Mouse (Mus musculus) embryonic facial prominence, embryonic 11.5 days (tissue): ENCODE results near the gene Olfr814. TPM values are rescaled to one million over a fixed set of nuclear protein-coding genes. Genes with fewer than 3 reads are reported as not detected.
"Not testable (repeated sequence)": the region's sequence is repeated elsewhere in the genome, so short reads cannot be mapped to it uniquely, and the experiment has no call there.

Source experiments
- ATAC-seq: fragments of 200-750 bp; cut with Nextera tagmentation; replicated peaks from 2 replicates; pipeline ENCODE4 v1.8.0; 2017; ENCODE audit warnings: low read depth; ENCODE audit not compliant: insufficient number of reproducible peaks, low FRiP score, low TSS enrichment
- DNase-seq: peaks from one replicate; pipeline ENCODE4 v3.0.0-alpha.2; 2015; ENCODE audit warnings: low spot score
- H3K27ac ChIP-seq: fragments of 300-500 bp; sonication (generic); replicated peaks from 2 replicates; pipeline ENCODE4 v1.5.1; 2014; ENCODE audit warnings: mild to moderate bottlenecking, low read depth, low read length, control low read depth
- H3K27me3 ChIP-seq: fragments of 300-500 bp; sonication (generic); 2 replicates; pipeline ENCODE4 v1.6.1; 2014; ENCODE audit warnings: mild to moderate bottlenecking, low read length, moderate library complexity, mixed read lengths; ENCODE audit not compliant: control insufficient read depth, insufficient read depth
- H3K36me3 ChIP-seq: fragments of 300-500 bp; sonication (generic); replicated peaks from 2 replicates; pipeline ENCODE4 v1.6.1; 2014; ENCODE audit warnings: low read depth, mild to moderate bottlenecking, low read length, moderate library complexity, mixed read lengths; ENCODE audit not compliant: control insufficient read depth, insufficient read depth
- H3K4me1 ChIP-seq: fragments of 300-500 bp; sonication (generic); 2 replicates; pipeline ENCODE4 v1.6.1; 2014; ENCODE audit warnings: low read length, mixed read lengths; ENCODE audit not compliant: control insufficient read depth, insufficient read depth
- H3K4me2 ChIP-seq: fragments of 300-500 bp; sonication (generic); 2 replicates; pipeline ENCODE4 v1.6.1; 2014; ENCODE audit warnings: low read depth, mild to moderate bottlenecking, control low read depth, low read length, moderate library complexity
- H3K4me3 ChIP-seq: fragments of 300-500 bp; sonication (generic); 2 replicates; pipeline ENCODE4 v1.5.1; 2014; ENCODE audit warnings: low read depth, low read length, control low read depth
- H3K9ac ChIP-seq: fragments of 300-500 bp; sonication (generic); replicated peaks from 2 replicates; pipeline ENCODE4 v1.6.1; 2014; ENCODE audit warnings: mild to moderate bottlenecking, control low read depth, low read length
- H3K9me3 ChIP-seq: fragments of 300-500 bp; sonication (generic); replicated peaks from 2 replicates; pipeline ENCODE4 v1.6.1; 2016; ENCODE audit warnings: mild to moderate bottlenecking, low read length, inconsistent platforms, mixed read lengths; ENCODE audit not compliant: control insufficient read depth
- WGBS: fragments of 180-500 bp; shearing (Covaris S2); extraction: QIAGEN DNeasy Blood & Tissue Kit; methylation state at CpG from one replicate; pipeline ENCODE4 v1.1.7; 2014; 5-methylcytosine and 5-hydroxymethylcytosine counted together
- polyA plus RNA-seq: library from polyadenylated mRNA; unstranded; fragments of >200 nt; fragmentation: Nextera tagmentation; extraction: Ambion mirVana; gene quantifications from 2 replicates; pipeline ENCODE4 v1.2.1, GENCODE M21; 2014

The Olfr814 gene
- not detected in 2 replicates for polyA plus RNA-seq

DNA sequence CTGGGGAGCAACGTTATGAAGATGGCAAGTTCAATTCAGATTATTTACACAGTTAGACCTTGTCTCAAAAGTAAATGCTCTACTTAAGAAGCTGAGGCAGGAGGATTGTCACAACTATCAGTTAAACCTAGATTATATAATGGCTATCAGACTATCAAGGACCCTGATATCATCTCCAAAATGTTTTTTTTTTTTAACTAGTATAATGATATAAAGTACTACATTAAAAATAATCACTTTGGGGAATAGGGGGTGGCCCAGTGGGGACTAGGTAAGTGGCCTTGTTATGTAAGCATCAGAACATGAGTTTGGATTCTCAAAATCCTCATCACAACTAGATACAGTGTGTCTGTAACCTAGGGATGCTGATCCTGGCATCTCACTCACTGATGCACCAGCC is at the start of gene Olfr814:
Gene Olfr814 (minus strand): TSS at position 101 of the 400 bp plus-strand sequence.
- not testable (repeated sequence) for ATAC-seq, DNase-seq, H3K4me1 ChIP-seq, H3K27ac ChIP-seq, H3K4me2 ChIP-seq, H3K9ac ChIP-seq, H3K27me3 ChIP-seq, H3K9me3 ChIP-seq, H3K36me3 ChIP-seq, H3K4me3 ChIP-seq
- WGBS, result no CpG with 5 or more reads among the region's 1 CpGs

DNA sequence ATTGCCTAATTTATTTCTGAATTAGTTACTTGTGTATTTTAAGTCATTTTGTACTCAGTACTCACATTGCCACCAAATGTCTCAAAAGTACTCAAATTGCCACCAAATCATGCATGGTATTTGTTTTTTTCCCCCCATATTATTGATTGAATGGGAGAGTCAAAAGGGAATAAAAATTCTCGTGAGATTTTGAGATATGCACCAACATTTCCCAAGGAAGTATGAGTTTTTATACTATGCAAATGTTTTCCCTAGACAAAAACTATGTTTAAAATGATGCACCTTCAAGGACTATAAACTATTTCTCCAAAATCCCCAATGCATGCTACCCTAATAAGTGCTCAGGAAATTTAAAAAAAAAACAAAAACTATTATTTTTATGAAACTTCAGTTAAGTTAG is 35.8 kb upstream of the Olfr814 start, which contains the start of gene Olfr816:
Gene Olfr816 (minus strand): TSS at position 101 of the 400 bp plus-strand sequence.
- Histone ChIP-seq H3K4me2 (no peak within 1 kb of the TSS), H3K4me3 (no peak within 1 kb of the TSS), H3K27ac (no peak within 1 kb of the TSS), H3K27me3 (no peaks in the 10 kb centered on the region), H3K4me1 (no peaks in the 10 kb centered on the region), H3K9ac (no peak within 1 kb of the TSS), H3K36me3 (no peaks in the 10 kb centered on the region), H3K9me3 (no peaks in the 10 kb centered on the region)
- DNase-seq, result no peak
- ATAC-seq, result no peak
- 65% methylated on average over 1 of the region's 1 CpGs for WGBS

DNA sequence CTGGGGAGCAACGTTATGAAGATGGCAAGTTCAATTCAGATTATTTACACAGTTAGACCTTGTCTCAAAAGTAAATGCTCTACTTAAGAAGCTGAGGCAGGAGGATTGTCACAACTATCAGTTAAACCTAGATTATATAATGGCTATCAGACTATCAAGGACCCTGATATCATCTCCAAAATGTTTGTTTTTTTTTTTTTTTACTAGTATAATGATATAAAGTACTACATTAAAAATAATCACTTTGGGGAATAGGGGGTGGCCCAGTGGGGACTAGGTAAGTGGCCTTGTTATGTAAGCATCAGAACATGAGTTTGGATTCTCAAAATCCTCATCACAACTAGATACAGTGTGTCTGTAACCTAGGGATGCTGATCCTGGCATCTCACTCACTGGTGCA is 26.1 kb upstream of the Olfr814 start, which contains the start of gene Olfr815:
Gene Olfr815 (minus strand): TSS at position 101 of the 400 bp plus-strand sequence.
- H3K27ac ChIP-seq, H3K4me1 ChIP-seq, H3K9ac ChIP-seq, H3K36me3 ChIP-seq, H3K4me2 ChIP-seq, H3K27me3 ChIP-seq, H3K4me3 ChIP-seq, DNase-seq, ATAC-seq, H3K9me3 ChIP-seq: not testable (repeated sequence)
- WGBS, result 60% methylated on average over 1 of the region's 1 CpGs

DNA sequence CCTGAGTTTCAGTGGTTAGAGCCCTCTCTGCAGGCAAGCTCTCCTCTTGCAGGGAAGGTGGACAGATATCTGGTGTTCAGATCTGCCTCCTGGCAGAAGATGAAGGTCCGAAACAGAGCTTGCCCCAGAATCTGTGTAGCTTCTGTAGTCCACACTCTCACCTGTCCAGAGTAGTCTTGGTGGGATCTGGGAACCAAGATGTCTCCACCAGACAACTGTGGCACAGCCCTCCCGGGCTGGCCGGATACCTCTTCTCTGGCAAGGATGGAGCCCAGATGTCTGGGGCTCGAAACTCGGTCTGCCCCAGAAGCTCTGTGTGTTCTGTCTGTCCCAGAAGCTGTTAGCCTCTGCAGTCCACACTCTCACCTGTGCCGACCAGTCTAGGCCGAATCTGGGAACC is 6.3 kb upstream of the Olfr814 start:
- no peak overlapping the region for H3K27ac ChIP-seq
- no peaks in the 10 kb centered on the region for H3K9me3 ChIP-seq
- no peaks in the 10 kb centered on the region for H3K4me1 ChIP-seq
- 91% methylated on average over 7 of the region's 7 CpGs for WGBS
- H3K4me2 ChIP-seq, result no peak overlapping the region
- no peak overlapping the region for H3K4me3 ChIP-seq
- DNase-seq (no peak), ATAC-seq (no peak)
- no peaks in the 10 kb centered on the region for H3K36me3 ChIP-seq
- H3K27me3 ChIP-seq, result no peaks in the 10 kb centered on the region
- H3K9ac ChIP-seq, result no peak overlapping the region

DNA sequence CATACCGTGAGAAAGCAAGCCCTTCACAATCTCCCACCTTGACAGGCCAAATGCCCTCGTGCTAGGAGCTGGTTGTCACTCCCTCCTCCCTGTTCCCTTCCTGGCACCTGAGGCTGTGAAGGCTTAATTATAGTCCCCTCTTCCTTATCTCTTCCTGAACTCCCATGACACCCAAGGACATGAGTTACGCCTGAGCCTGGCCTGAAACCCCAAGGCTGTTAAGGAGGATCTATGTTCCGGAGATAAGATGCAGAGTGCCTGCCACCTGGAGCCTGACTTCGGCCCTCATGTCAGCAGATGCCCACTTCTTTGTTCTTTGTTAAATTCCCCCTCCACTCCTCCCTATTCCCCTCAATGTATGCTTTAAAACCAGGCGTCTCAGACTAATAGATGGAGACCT is 5.8 kb upstream of the Olfr814 start:
- not testable (repeated sequence) for H3K4me2 ChIP-seq, H3K9me3 ChIP-seq, H3K9ac ChIP-seq, H3K4me1 ChIP-seq, H3K27me3 ChIP-seq, DNase-seq, H3K27ac ChIP-seq, ATAC-seq, H3K4me3 ChIP-seq, H3K36me3 ChIP-seq
- 88% methylated on average over 6 of the region's 6 CpGs for WGBS

DNA sequence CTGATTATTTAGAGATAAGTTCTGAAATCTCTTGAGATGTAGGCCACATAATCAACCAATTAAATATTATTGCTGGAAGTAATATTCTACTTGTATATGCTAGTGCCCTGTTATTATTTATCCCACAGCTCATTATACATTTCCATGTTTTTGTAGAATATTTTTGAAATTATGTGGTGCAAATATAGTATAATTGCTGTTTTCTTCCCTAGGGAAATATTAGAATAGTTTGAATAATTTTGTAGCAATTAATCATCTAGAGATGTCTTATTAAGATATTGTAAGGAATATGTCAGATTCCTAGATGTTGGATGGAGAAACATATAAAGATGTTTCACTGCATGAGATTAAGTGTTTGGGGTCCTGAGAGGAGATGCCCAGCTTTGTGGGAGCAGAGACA is 24.6 kb downstream of the Olfr814 start, which contains the start of gene Olfr813:
Gene Olfr813 (plus strand): TSS at position 301 of the 400 bp plus-strand sequence.
- ATAC-seq (no peak), DNase-seq (no peak)
- Histone ChIP-seq H3K4me3 (no peak within 1 kb of the TSS), H3K27ac (no peak within 1 kb of the TSS), H3K36me3 (no peaks in the 10 kb centered on the region), H3K27me3 (no peaks in the 10 kb centered on the region), H3K4me1 (no peaks in the 10 kb centered on the region), H3K9ac (no peak within 1 kb of the TSS), H3K9me3 (no peaks in the 10 kb centered on the region), H3K4me2 (no peak within 1 kb of the TSS)

DNA sequence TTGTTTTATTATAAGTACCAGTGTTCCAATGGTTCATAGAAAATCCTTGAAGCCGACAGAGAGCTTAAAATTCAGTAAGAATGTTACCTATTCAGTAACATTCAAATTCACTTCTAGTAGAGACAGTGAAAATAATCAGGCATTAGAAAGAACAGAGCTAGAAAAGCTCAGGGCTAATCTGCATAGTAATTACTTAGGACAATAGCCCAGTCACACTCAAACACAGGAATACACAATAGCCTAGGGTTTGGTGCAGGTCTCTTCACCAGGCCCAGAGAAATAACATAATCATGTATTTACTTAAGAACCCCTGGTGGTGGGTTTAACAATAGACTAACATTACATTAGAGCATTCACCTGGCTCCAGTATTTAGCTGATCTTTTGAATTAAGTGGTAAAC is 32.3 kb downstream of the Olfr814 start:
- no peaks in the 10 kb centered on the region for H3K9me3 ChIP-seq
- no peak overlapping the region for H3K9ac ChIP-seq
- H3K27me3 ChIP-seq, result no peaks in the 10 kb centered on the region
- H3K36me3 ChIP-seq, result no peaks in the 10 kb centered on the region
- DNase-seq, result no peak
- H3K27ac ChIP-seq, result no peak overlapping the region
- 69% methylated on average over 1 of the region's 1 CpGs for WGBS
- no peak overlapping the region for H3K4me3 ChIP-seq
- no peak overlapping the region for H3K4me2 ChIP-seq
- ATAC-seq, result no peak
- H3K4me1 ChIP-seq, result no peaks in the 10 kb centered on the region

DNA sequence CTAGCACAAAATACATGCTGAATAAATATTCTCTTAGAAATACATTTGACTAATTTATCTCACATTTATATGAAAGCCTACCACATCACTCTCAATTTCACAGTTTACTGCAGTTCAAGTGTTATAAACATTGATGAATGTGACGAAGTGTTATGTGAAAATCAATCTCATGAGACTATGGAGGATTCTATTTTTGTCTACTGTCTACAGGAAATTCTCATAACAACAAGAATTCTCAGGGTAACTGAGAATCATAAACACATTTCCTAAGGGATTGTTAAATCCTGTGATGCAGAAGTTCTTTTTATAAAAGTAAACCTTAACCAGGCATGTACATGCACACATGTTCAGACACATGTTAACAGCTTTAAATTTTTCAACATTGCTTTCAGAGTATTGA is 33.7 kb downstream of the Olfr814 start, which contains the start of gene Olfr812:
Gene Olfr812 (minus strand): TSS at position 101 of the 400 bp plus-strand sequence.
- DNase-seq (no peak), ATAC-seq (no peak)
- H3K36me3 ChIP-seq, result no peaks in the 10 kb centered on the region
- no peaks in the 10 kb centered on the region for H3K9me3 ChIP-seq
- no peak within 1 kb of the TSS for H3K4me3 ChIP-seq
- 72% methylated on average over 1 of the region's 1 CpGs for WGBS
- no peak within 1 kb of the TSS for H3K27ac ChIP-seq
- no peak within 1 kb of the TSS for H3K4me2 ChIP-seq
- no peak within 1 kb of the TSS for H3K9ac ChIP-seq
- no peaks in the 10 kb centered on the region for H3K4me1 ChIP-seq
- no peaks in the 10 kb centered on the region for H3K27me3 ChIP-seq
